Mouse (Mus musculus) cortical plate, adult 2 months (tissue): Measurements from ENCODE around the gene Spred3.

Source experiments
- CTCF ChIP-seq: fragments of 200-500 bp; IDR thresholded peaks from 2 replicates; pipeline ENCODE4 v1.5.1; 2011; ENCODE audit warnings: mild to moderate bottlenecking, control low read depth, low read length; ENCODE audit not compliant: insufficient read depth; ENCODE audit errors: extremely low read depth
- POLR2A ChIP-seq: fragments of 200-500 bp; IDR thresholded peaks from 2 replicates; pipeline ENCODE4 v1.6.1; 2011; ENCODE audit warnings: mild to moderate bottlenecking, low read length, control low read depth; ENCODE audit not compliant: insufficient read depth; ENCODE audit errors: extremely low read depth

GRCm38 (mm10) chr7:29170066-29170754 lies at the start of gene Spred3, which contains the start of gene Ggn:
- TF ChIP-seq POLR2A (no peak), CTCF (no peak)
